Mouse (Mus musculus) ES-E14 (cell line): ENCODE results near the gene Zcchc24. TPM values are rescaled to one million over a fixed set of nuclear protein-coding genes. Genes with fewer than 3 reads are reported as not detected.

Source experiments
- DNase-seq: peaks from one replicate; pipeline ENCODE4 v3.0.0-alpha.2; 2013; ENCODE audit warnings: low read depth, low spot score
- H3K27ac ChIP-seq: 2 replicates; pipeline ENCODE4 v1.5.1; 2012; ENCODE audit warnings: low read depth, mild to moderate bottlenecking, low read length, moderate library complexity, mixed read lengths; ENCODE audit not compliant: poor library complexity, insufficient read depth, severe bottlenecking
- H3K36me3 ChIP-seq: 2 replicates; pipeline ENCODE4 v1.6.1; 2012; ENCODE audit warnings: mild to moderate bottlenecking, low read length, moderate library complexity, mixed read lengths; ENCODE audit not compliant: control insufficient read depth, poor library complexity, insufficient read depth, severe bottlenecking
- H3K4me1 ChIP-seq, 2 experiments: fragments of 150-350 bp in 1 of 2; sonication (generic) in 1 of 2; 2 replicates each; pipeline ENCODE4 v1.6.1; 2012; ENCODE audit warnings: low read length in 2 of 2, mild to moderate bottlenecking in 1 of 2, mixed read lengths in 1 of 2; ENCODE audit not compliant: control insufficient read depth in 2 of 2, insufficient read depth in 2 of 2, poor library complexity in 1 of 2
- H3K4me3 ChIP-seq, 2 experiments: fragments of 150-350 bp in 1 of 2; sonication (generic) in 1 of 2; 2 replicates each; pipeline ENCODE4 v1.5.1; 2012; ENCODE audit warnings: low read length in 2 of 2, low read depth in 1 of 2, mild to moderate bottlenecking in 1 of 2, mixed read lengths in 1 of 2; ENCODE audit not compliant: insufficient read depth in 1 of 2, poor library complexity in 1 of 2, severe bottlenecking in 1 of 2
- H3K9ac ChIP-seq: 2 replicates; pipeline ENCODE4 v1.6.1; 2012; ENCODE audit warnings: low read depth, mild to moderate bottlenecking, low read length, mixed read lengths; ENCODE audit not compliant: poor library complexity, insufficient read depth, severe bottlenecking
- H3K9me3 ChIP-seq: fragments of 150-350 bp; sonication (generic); 2 replicates; pipeline ENCODE4 v1.6.1; 2012; ENCODE audit warnings: low read depth, mild to moderate bottlenecking, low read length; ENCODE audit not compliant: control insufficient read depth, insufficient read depth
- CHD2 ChIP-seq: IDR thresholded peaks from 2 replicates; pipeline ENCODE4 v1.6.1; 2014; ENCODE audit warnings: mild to moderate bottlenecking, low read depth, low read length, inconsistent platforms
- HCFC1 ChIP-seq: IDR thresholded peaks from 2 replicates; pipeline ENCODE4 v1.6.1; 2012; ENCODE audit warnings: low read length, inconsistent platforms, borderline replicate concordance; ENCODE audit not compliant: insufficient read depth
- MAFK ChIP-seq: IDR thresholded peaks from 2 replicates; pipeline ENCODE4 v1.6.1; 2014; ENCODE audit warnings: mild to moderate bottlenecking, low read depth, low read length, inconsistent platforms; ENCODE audit not compliant: insufficient read depth
- ZC3H11A ChIP-seq: IDR thresholded peaks from 2 replicates; pipeline ENCODE4 v1.6.1; 2012; ENCODE audit warnings: low read depth, mild to moderate bottlenecking, inconsistent platforms, low read length, borderline replicate concordance
- ZNF384 ChIP-seq: IDR thresholded peaks from 2 replicates; pipeline ENCODE4 v1.6.1; 2012; ENCODE audit warnings: low read depth, low read length, inconsistent platforms
- in situ Hi-C, 2 experiments: fragments of 600-800 bp; cut with MboI; formaldehyde crosslinking; loops; one replicate each; pipeline ENCODE4 v1.15.1; 2025; ENCODE audit warnings: low sequenced_read_pairs in 2 of 2, inconsistent platforms in 1 of 2; ENCODE audit not compliant: unreplicated experiment in 2 of 2
- total RNA-seq: library from RNA; depleted of rRNA; stranded (reverse); fragments of 300-350 nt; gene quantifications from 2 replicates; pipeline ENCODE4 v1.2.3, GENCODE M21; 2012

Gene Zcchc24
- total RNA-seq, 1 experiment = 4.1 TPM

DNA sequence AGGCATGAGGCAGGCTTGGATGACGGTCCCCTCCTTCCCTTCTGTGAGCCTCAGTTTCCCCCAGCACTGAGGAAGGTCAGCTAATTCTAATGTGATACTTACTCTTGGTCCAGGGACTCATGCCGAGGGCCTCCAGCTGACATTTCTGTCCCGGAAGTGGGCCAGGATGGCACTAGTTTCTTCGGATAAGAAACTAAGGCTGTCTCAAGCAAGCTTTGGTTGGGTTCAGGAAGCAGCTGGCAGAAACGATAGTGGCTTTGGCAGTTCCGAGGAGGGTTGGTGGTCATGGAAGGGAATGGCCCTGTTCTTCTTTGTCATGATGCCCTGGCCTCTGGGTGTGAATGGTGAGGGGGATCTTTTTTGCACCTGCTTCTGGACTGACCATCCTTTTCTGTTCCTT lies 73.8 kb downstream of the Zcchc24 start:
- no peak for DNase-seq
- peak overlapping the region; percentile 73 to 91 for H3K4me3 ChIP-seq
- peak overlapping the region; percentile 82; the same call in 1 of the 2 replicates for H3K9ac ChIP-seq
- H3K36me3 ChIP-seq = peaks cover 36% of the 10 kb centered on the region
- H3K9me3 ChIP-seq = no peaks in the 10 kb centered on the region
- H3K4me1 ChIP-seq = peaks cover 0 to 14% of the 10 kb centered on the region in 2 experiments; a peak in 2 of 4 replicates
- H3K27ac ChIP-seq = no peak overlapping the region
- TF ChIP-seq CHD2 (no peak), ZNF384 (no peak), MAFK (no peak), ZC3H11A (no peak), HCFC1 (no peak)
- in situ Hi-C loops = no loop called here

DNA sequence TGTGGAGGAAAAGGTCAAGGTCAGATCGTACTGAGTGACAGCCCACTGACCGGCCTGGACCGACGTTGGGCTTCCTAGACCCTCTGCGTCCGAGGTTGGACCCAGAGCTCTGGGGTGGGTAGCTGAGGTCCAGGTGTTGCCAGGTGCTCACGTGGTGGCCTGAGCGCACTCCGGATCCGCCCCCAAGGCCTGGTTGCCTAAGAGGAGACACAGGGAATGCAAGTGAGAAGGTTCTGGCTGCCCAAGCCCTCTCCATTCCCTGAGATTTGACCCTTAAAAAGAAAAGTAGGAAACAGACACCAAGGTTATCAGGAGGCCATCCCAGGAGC lies 74.3 kb downstream of the Zcchc24 start:
- in situ Hi-C loops = no loop called here
- DNase-seq = peak; percentile 25
- peaks cover 0 to 14% of the 10 kb centered on the region in 2 experiments; a peak in 2 of 4 replicates for H3K4me1 ChIP-seq
- H3K9me3 ChIP-seq = no peaks in the 10 kb centered on the region
- TF ChIP-seq HCFC1 = no peak
- no peak for TF ChIP-seq MAFK
- TF ChIP-seq ZNF384 = no peak
- TF ChIP-seq ZC3H11A = no peak
- TF ChIP-seq CHD2 = no peak
- H3K4me3 ChIP-seq = peak overlapping the region; percentile 73 to 91
- peak overlapping the region; percentile 82 for H3K9ac ChIP-seq
- H3K27ac ChIP-seq = no peak overlapping the region
- peaks cover 31% of the 10 kb centered on the region for H3K36me3 ChIP-seq

DNA sequence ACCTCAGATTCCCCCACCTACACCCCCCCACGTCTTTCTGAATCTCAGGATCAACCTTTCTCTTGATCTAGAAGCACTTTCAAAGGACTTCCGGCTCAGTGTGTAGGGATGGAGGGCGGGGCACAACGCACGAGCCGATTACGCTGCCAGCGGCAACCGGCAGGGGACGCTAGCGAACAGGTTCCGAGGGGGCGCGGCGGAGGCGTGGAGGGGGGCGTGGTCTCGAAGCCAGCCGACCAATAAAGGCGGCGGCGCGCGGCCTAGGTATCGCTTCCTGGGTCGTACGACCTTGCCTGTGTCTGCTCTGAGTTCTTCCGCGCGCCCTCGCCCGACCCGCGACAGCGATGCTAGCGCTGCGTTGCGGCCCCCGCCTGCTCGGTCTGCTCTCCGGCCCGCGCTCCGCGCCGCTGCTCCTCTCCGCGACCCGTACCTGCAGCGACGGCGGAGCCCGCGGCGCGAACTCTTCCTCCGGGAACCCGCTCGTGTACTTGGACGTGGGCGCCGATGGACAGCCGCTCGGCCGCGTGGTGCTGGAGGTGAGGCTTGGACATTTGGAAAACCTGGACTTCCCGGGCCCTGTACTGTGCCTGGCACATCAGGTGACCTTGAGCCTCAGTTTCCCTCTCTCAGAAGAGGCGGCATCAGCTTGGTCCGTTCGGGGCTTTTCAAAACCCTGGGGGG lies 74.8 kb downstream of the Zcchc24 start, which contains the start of gene Ppif:
Gene Ppif, plus strand, starts transcription at position 267 of the 681 bp plus-strand sequence.
- DNase-seq = peak; percentile 88
- peak within 1 kb of the TSS; percentile 82 for H3K9ac ChIP-seq
- TF ChIP-seq ZC3H11A (0 out of 2 replicates have a peak, but pooled peaks have one; percentile 9), ZNF384 (no peak)
- peak within 1 kb of the TSS; percentile 73 to 91 for H3K4me3 ChIP-seq
- H3K9me3 ChIP-seq = no peaks in the 10 kb centered on the region
- peaks cover 0 to 14% of the 10 kb centered on the region in 2 experiments; a peak in 2 of 4 replicates for H3K4me1 ChIP-seq
- H3K36me3 ChIP-seq = peaks cover 26% of the 10 kb centered on the region
- H3K27ac ChIP-seq = no peak within 1 kb of the TSS
- in situ Hi-C loops = no loop called here

DNA sequence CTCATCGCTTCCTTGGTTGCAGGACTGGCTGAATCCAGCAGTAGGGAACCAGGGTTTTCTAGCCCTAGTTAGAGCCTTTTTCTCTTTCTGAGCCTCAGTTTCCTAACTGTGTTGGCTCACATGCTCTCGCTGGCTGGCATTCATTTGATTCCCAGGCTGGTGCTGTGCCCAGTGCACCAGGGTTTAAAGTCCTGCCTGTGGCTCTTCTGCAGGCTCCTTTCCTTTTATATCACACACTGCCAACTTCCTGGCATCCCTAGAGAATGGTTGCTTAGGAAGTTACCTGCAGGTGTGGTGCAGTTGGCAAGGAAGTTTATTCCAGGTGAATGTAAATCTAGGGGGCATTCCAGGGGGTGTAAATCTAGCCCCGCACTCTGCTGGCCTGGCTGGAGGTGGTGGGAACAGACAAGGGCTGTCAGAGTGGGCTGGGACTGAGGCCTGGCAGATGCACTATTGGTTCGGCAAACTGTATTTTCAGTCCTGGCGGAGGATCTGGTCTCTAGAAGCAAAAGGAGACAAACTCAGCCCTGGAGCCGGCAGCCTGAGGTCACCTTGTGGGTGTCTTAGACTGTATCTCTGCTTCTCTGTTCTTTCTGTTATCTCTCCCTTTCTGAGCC lies 75.5 kb downstream of the Zcchc24 start:
- H3K4me1 ChIP-seq = peaks cover 0 to 14% of the 10 kb centered on the region in 2 experiments; a peak in 2 of 4 replicates
- H3K36me3 ChIP-seq = peaks cover 23% of the 10 kb centered on the region
- H3K9me3 ChIP-seq = no peaks in the 10 kb centered on the region
- H3K9ac ChIP-seq = peak overlapping the region; percentile 9; the same call in 1 of the 2 replicates
- H3K27ac ChIP-seq = no peak overlapping the region
- in situ Hi-C loops = no loop called here
- no peak for DNase-seq
- H3K4me3 ChIP-seq = peak overlapping the region in 1 of 2 experiments; percentile 45; a peak in 2 of 4 replicates
- TF ChIP-seq CHD2 = no peak
- TF ChIP-seq MAFK = no peak
- no peak for TF ChIP-seq ZC3H11A
